Mouse (Mus musculus): ENCODE measurements around the gene Asb13. TPM values are rescaled to one million over a fixed set of nuclear protein-coding genes. Genes with fewer than 3 reads are reported as not detected.

The Asb13 gene
- polyA plus RNA-seq, 1 experiment from 2014 or later: 16.7 TPM

GRCm38 (mm10) chr13:3669611-3670010, 35.8 kb downstream of the Asb13 start:
- Histone ChIP-seq H3K4me3 (no peak overlapping the region), H3K9me3 (replicated peaks) (no peaks in the 10 kb centered on the region), H3K4me1 (no peaks in the 10 kb centered on the region), H3K36me3 (no peaks in the 10 kb centered on the region), H3K27ac (replicated peaks) (no peak overlapping the region), H3K27me3 (ENCODE audit: low read depth, poor library complexity, severe bottlenecking) (no peaks in the 10 kb centered on the region)
- DNase-seq (ENCODE audit: low spot score): no peak
- WGBS: 96% methylated on average over 1 of the region's 1 CpGs

- Histone ChIP-seq H3K36me3 (no peaks in the 10 kb centered on the region), H3K27me3 (ENCODE audit: low read depth, poor library complexity, severe bottlenecking) (no peaks in the 10 kb centered on the region), H3K27ac (replicated peaks) (no peak overlapping the region), H3K4me3 (no peak overlapping the region), H3K4me1 (no peaks in the 10 kb centered on the region), H3K9me3 (replicated peaks) (no peaks in the 10 kb centered on the region)
- WGBS: 60% methylated on average over 1 of the region's 1 CpGs
- DNase-seq (ENCODE audit: low spot score): no peak
Observed at GRCm38 (mm10) chr13:3670039-3670438, 36.2 kb downstream of the Asb13 start.

- Histone ChIP-seq H3K27me3 (ENCODE audit: low read depth, poor library complexity, severe bottlenecking) (no peaks in the 10 kb centered on the region), H3K36me3 (no peaks in the 10 kb centered on the region), H3K27ac (replicated peaks) (no peak overlapping the region), H3K9me3 (replicated peaks) (no peaks in the 10 kb centered on the region), H3K4me1 (no peaks in the 10 kb centered on the region), H3K4me3 (no peak overlapping the region)
- no peak for DNase-seq (ENCODE audit: low spot score)
- WGBS: 86% methylated on average over 3 of the region's 3 CpGs
Observed at GRCm38 (mm10) chr13:3673151-3673550, 39.3 kb downstream of the Asb13 start.

- Histone ChIP-seq H3K36me3 (no peaks in the 10 kb centered on the region), H3K4me1 (no peaks in the 10 kb centered on the region), H3K27me3 (ENCODE audit: low read depth, poor library complexity, severe bottlenecking) (no peaks in the 10 kb centered on the region), H3K4me3 (no peak overlapping the region), H3K27ac (replicated peaks) (no peak overlapping the region), H3K9me3 (replicated peaks) (no peaks in the 10 kb centered on the region)
- no peak for DNase-seq (ENCODE audit: low spot score)
- WGBS: 85% methylated on average over 4 of the region's 4 CpGs
Observed at GRCm38 (mm10) chr13:3673622-3674021, 39.8 kb downstream of the Asb13 start.

- 89% methylated on average over 4 of the region's 4 CpGs for WGBS
- DNase-seq (ENCODE audit: low spot score): no peak
- Histone ChIP-seq H3K27ac (replicated peaks) (no peak overlapping the region), H3K4me1 (no peaks in the 10 kb centered on the region), H3K27me3 (ENCODE audit: low read depth, poor library complexity, severe bottlenecking) (no peaks in the 10 kb centered on the region), H3K4me3 (no peak overlapping the region), H3K9me3 (replicated peaks) (no peaks in the 10 kb centered on the region), H3K36me3 (no peaks in the 10 kb centered on the region)
Observed at GRCm38 (mm10) chr13:3675855-3676254, 42.0 kb downstream of the Asb13 start.

- 83% methylated on average over 4 of the region's 4 CpGs for WGBS
- Histone ChIP-seq H3K36me3 (no peaks in the 10 kb centered on the region), H3K9me3 (replicated peaks) (no peaks in the 10 kb centered on the region), H3K4me3 (no peak overlapping the region), H3K27me3 (ENCODE audit: low read depth, poor library complexity, severe bottlenecking) (no peaks in the 10 kb centered on the region), H3K4me1 (no peaks in the 10 kb centered on the region), H3K27ac (replicated peaks) (no peak overlapping the region)
- no peak for DNase-seq (ENCODE audit: low spot score)
Observed at GRCm38 (mm10) chr13:3679098-3679497, 45.3 kb downstream of the Asb13 start.

GRCm38 (mm10) chr13:3686306-3686705, 52.5 kb downstream of the Asb13 start:
- Histone ChIP-seq H3K27ac (replicated peaks) (no peak overlapping the region), H3K4me3 (no peak overlapping the region), H3K27me3 (ENCODE audit: low read depth, poor library complexity, severe bottlenecking) (no peaks in the 10 kb centered on the region), H3K36me3 (no peaks in the 10 kb centered on the region), H3K4me1 (no peaks in the 10 kb centered on the region), H3K9me3 (replicated peaks) (no peaks in the 10 kb centered on the region)
- 79% methylated on average over 1 of the region's 1 CpGs for WGBS
- DNase-seq (ENCODE audit: low spot score): no peak

GRCm38 (mm10) chr13:3694599-3695343, 60.9 kb downstream of the Asb13 start:
- DNase-seq (ENCODE audit: low spot score): peak; percentile 58
- no peaks in the 10 kb centered on the region for H3K27me3 ChIP-seq (ENCODE audit: low read depth, poor library complexity, severe bottlenecking)
- H3K36me3 ChIP-seq: no peaks in the 10 kb centered on the region
- WGBS: 16% methylated on average over 11 of the region's 11 CpGs
- no peaks in the 10 kb centered on the region for H3K9me3 ChIP-seq (replicated peaks)
- no peak overlapping the region for H3K4me3 ChIP-seq
- peaks cover 24% of the 10 kb centered on the region for H3K4me1 ChIP-seq
- peak overlapping the region; percentile 38; the same call in 1 of the 2 replicates for H3K27ac ChIP-seq (replicated peaks)

GRCm38 (mm10) chr13:3696977-3697735, 63.3 kb downstream of the Asb13 start:
- WGBS: 75% methylated on average over 8 of the region's 8 CpGs
- Histone ChIP-seq H3K4me1 (peaks cover 24% of the 10 kb centered on the region), H3K27me3 (ENCODE audit: low read depth, poor library complexity, severe bottlenecking) (no peaks in the 10 kb centered on the region), H3K36me3 (no peaks in the 10 kb centered on the region), H3K4me3 (no peak overlapping the region), H3K27ac (replicated peaks) (no peak overlapping the region), H3K9me3 (replicated peaks) (no peaks in the 10 kb centered on the region)
- no peak for DNase-seq (ENCODE audit: low spot score)

GRCm38 (mm10) chr13:3700752-3701151, 66.9 kb downstream of the Asb13 start:
- no peak overlapping the region for H3K4me3 ChIP-seq
- no peak for DNase-seq (ENCODE audit: low spot score)
- peaks cover 8% of the 10 kb centered on the region for H3K4me1 ChIP-seq
- no peaks in the 10 kb centered on the region for H3K9me3 ChIP-seq (replicated peaks)
- no peaks in the 10 kb centered on the region for H3K36me3 ChIP-seq
- WGBS: 89% methylated on average over 4 of the region's 4 CpGs
- no peak overlapping the region for H3K27ac ChIP-seq (replicated peaks)
- H3K27me3 ChIP-seq (ENCODE audit: low read depth, poor library complexity, severe bottlenecking): no peaks in the 10 kb centered on the region

Other genes with a start within 250 kb of the Asb13 start
- gene Gdi2, start 96.0 kb upstream of the Asb13 start, polyA plus RNA-seq (2016; fragmentation: Nextera tagmentation; extraction: Ambion mirVana): 448 and 462 TPM in 2 replicates
- 16.9 and 17.8 TPM in 2 replicates for gene Fam208b, start 22.9 kb upstream of the Asb13 start, polyA plus RNA-seq (2016; fragmentation: Nextera tagmentation; extraction: Ambion mirVana)
- not detected in 2 replicates for gene Calml3, start 170.3 kb downstream of the Asb13 start, polyA plus RNA-seq (2016; fragmentation: Nextera tagmentation; extraction: Ambion mirVana)
- not detected in 2 replicates for gene Calm4, start 203.7 kb downstream of the Asb13 start, polyA plus RNA-seq (2016; fragmentation: Nextera tagmentation; extraction: Ambion mirVana)
- not detected in 2 replicates for gene Calm5, start 220.1 kb downstream of the Asb13 start, polyA plus RNA-seq (2016; fragmentation: Nextera tagmentation; extraction: Ambion mirVana)

Measured in midbrain, embryonic 10.5 days (tissue).